Mouse (Mus musculus): ENCODE results near the gene Frat2. TPM values are rescaled to one million over a fixed set of nuclear protein-coding genes. Genes with fewer than 3 reads are reported as not detected.

Frat2 gene
- polyA plus RNA-seq, 1 experiment, result 0.79 TPM

- Histone ChIP-seq H3K4me3 (no peak overlapping the region), H3K79me2 (ENCODE audit: control insufficient read depth, insufficient read depth) (no peaks in the 10 kb centered on the region), H3ac (ENCODE audit: control insufficient read depth, insufficient read length) (no peak overlapping the region), H3K36me3 (ENCODE audit: control insufficient read depth, insufficient read depth) (no peaks in the 10 kb centered on the region), H3K27me3 (ENCODE audit: control insufficient read depth, insufficient read depth, insufficient read length) (peaks cover 57% of the 10 kb centered on the region), H3K4me2 (ENCODE audit: low read depth) (no peak overlapping the region)
- TF ChIP-seq REST (IDR thresholded peaks at IDR 0.05; ENCODE audit: insufficient read depth, insufficient read length) (no peak), SRF (IDR thresholded peaks at IDR 0.05; ENCODE audit: control insufficient read depth, insufficient read length, low read depth) (no peak), TCF12 (IDR thresholded peaks at IDR 0.05; ENCODE audit: insufficient read depth, poor library complexity, severe bottlenecking) (no peak), MYOG (IDR thresholded peaks at IDR 0.05; ENCODE audit: control insufficient read depth in 1 of 3, insufficient read depth in 1 of 3, insufficient read length in 2 of 3, low read depth in 2 of 3) (no peak), POLR2AphosphoS2 (IDR thresholded peaks at IDR 0.05; ENCODE audit: insufficient read length, low read depth) (no peak), TCF3 (IDR thresholded peaks at IDR 0.05; ENCODE audit: insufficient read length, low read depth) (no peak), USF1 (IDR thresholded peaks at IDR 0.05; ENCODE audit: low read depth) (no peak), POLR2A (IDR thresholded peaks at IDR 0.05; ENCODE audit: insufficient read length, low read depth) (no peak), MYOD1 (IDR thresholded peaks at IDR 0.05; ENCODE audit: control insufficient read depth in 1 of 3, insufficient read length in 2 of 3, low read depth in 2 of 3) (no peak), E2F4 (IDR thresholded peaks at IDR 0.05; ENCODE audit: insufficient read depth) (no peak), CEBPB (IDR thresholded peaks at IDR 0.05; ENCODE audit: insufficient read depth, poor library complexity, severe bottlenecking) (no peak), MAX (IDR thresholded peaks at IDR 0.05; ENCODE audit: low read depth) (no peak)
Observed at GRCm38 (mm10) chr19:41832501-41833201, 15.3 kb downstream of the Frat2 start.

- H3K79me2 ChIP-seq (ENCODE audit: control insufficient read depth, insufficient read depth), result no peaks in the 10 kb centered on the region
- no peak for TF ChIP-seq SRF (IDR thresholded peaks at IDR 0.05; ENCODE audit: control insufficient read depth, insufficient read length, low read depth)
- no peak for TF ChIP-seq REST (IDR thresholded peaks at IDR 0.05; ENCODE audit: insufficient read depth, insufficient read length)
- no peak for TF ChIP-seq USF1 (IDR thresholded peaks at IDR 0.05; ENCODE audit: low read depth)
- TF ChIP-seq TCF3 (IDR thresholded peaks at IDR 0.05; ENCODE audit: insufficient read length, low read depth), result no peak
- no peak for TF ChIP-seq POLR2AphosphoS2 (IDR thresholded peaks at IDR 0.05; ENCODE audit: insufficient read length, low read depth)
- TF ChIP-seq TCF12 (IDR thresholded peaks at IDR 0.05; ENCODE audit: insufficient read depth, poor library complexity, severe bottlenecking), result no peak
- no peak for TF ChIP-seq MYOG (IDR thresholded peaks at IDR 0.05; ENCODE audit: control insufficient read depth in 1 of 3, insufficient read depth in 1 of 3, insufficient read length in 2 of 3, low read depth in 2 of 3)
- TF ChIP-seq CEBPB (IDR thresholded peaks at IDR 0.05; ENCODE audit: insufficient read depth, poor library complexity, severe bottlenecking), result no peak
- no peak for TF ChIP-seq MAX (IDR thresholded peaks at IDR 0.05; ENCODE audit: low read depth)
- no peak for TF ChIP-seq MYOD1 (IDR thresholded peaks at IDR 0.05; ENCODE audit: control insufficient read depth in 1 of 3, insufficient read length in 2 of 3, low read depth in 2 of 3)
- TF ChIP-seq E2F4 (IDR thresholded peaks at IDR 0.05; ENCODE audit: insufficient read depth), result no peak
- no peak for TF ChIP-seq POLR2A (IDR thresholded peaks at IDR 0.05; ENCODE audit: insufficient read length, low read depth)
- peaks cover 57% of the 10 kb centered on the region for H3K27me3 ChIP-seq (ENCODE audit: control insufficient read depth, insufficient read depth, insufficient read length)
- no peak overlapping the region for H3K4me3 ChIP-seq
- no peaks in the 10 kb centered on the region for H3K36me3 ChIP-seq (ENCODE audit: control insufficient read depth, insufficient read depth)
- H3K4me2 ChIP-seq (ENCODE audit: low read depth), result no peak overlapping the region
- H3ac ChIP-seq (ENCODE audit: control insufficient read depth, insufficient read length), result no peak overlapping the region
Observed at GRCm38 (mm10) chr19:41831718-41832391, 16.1 kb downstream of the Frat2 start.

GRCm38 (mm10) chr19:41831101-41831570, 16.8 kb downstream of the Frat2 start:
- no peak for TF ChIP-seq TCF12 (IDR thresholded peaks at IDR 0.05; ENCODE audit: insufficient read depth, poor library complexity, severe bottlenecking)
- no peak for TF ChIP-seq MAX (IDR thresholded peaks at IDR 0.05; ENCODE audit: low read depth)
- no peak for TF ChIP-seq TCF3 (IDR thresholded peaks at IDR 0.05; ENCODE audit: insufficient read length, low read depth)
- TF ChIP-seq REST (IDR thresholded peaks at IDR 0.05; ENCODE audit: insufficient read depth, insufficient read length), result no peak
- no peak for TF ChIP-seq MYOG (IDR thresholded peaks at IDR 0.05; ENCODE audit: control insufficient read depth in 1 of 3, insufficient read depth in 1 of 3, insufficient read length in 2 of 3, low read depth in 2 of 3)
- H3ac ChIP-seq (ENCODE audit: control insufficient read depth, insufficient read length), result no peak overlapping the region

GRCm38 (mm10) chr19:41830106-41831031, 17.6 kb downstream of the Frat2 start:
- H3K4me3 ChIP-seq, result peak overlapping the region; percentile 26
- TF ChIP-seq TCF12 (IDR thresholded peaks at IDR 0.05; ENCODE audit: insufficient read depth, poor library complexity, severe bottlenecking) (no peak), TCF3 (IDR thresholded peaks at IDR 0.05; ENCODE audit: insufficient read length, low read depth) (no peak), MYOG (IDR thresholded peaks at IDR 0.05; ENCODE audit: control insufficient read depth in 1 of 3, insufficient read depth in 1 of 3, insufficient read length in 2 of 3, low read depth in 2 of 3) (peak in 1 of 3 experiments; percentile 3), SRF (IDR thresholded peaks at IDR 0.05; ENCODE audit: control insufficient read depth, insufficient read length, low read depth) (no peak)

More at GRCm38 (mm10) chr19:41831101-41831570, 16.8 kb downstream of the Frat2 start:
- Histone ChIP-seq H3K79me2 (ENCODE audit: control insufficient read depth, insufficient read depth) (no peaks in the 10 kb centered on the region), H3K4me3 (peak overlapping the region; percentile 26), H3K4me2 (ENCODE audit: low read depth) (peak overlapping the region; percentile 79), H3K36me3 (ENCODE audit: control insufficient read depth, insufficient read depth) (no peaks in the 10 kb centered on the region), H3K27me3 (ENCODE audit: control insufficient read depth, insufficient read depth, insufficient read length) (peaks cover 55% of the 10 kb centered on the region)

More at GRCm38 (mm10) chr19:41830106-41831031, 17.6 kb downstream of the Frat2 start:
- Histone ChIP-seq H3K27me3 (ENCODE audit: control insufficient read depth, insufficient read depth, insufficient read length) (peaks cover 48% of the 10 kb centered on the region), H3K4me2 (ENCODE audit: low read depth) (peak overlapping the region; percentile 79), H3ac (ENCODE audit: control insufficient read depth, insufficient read length) (peak overlapping the region; percentile 29), H3K79me2 (ENCODE audit: control insufficient read depth, insufficient read depth) (no peaks in the 10 kb centered on the region), H3K36me3 (ENCODE audit: control insufficient read depth, insufficient read depth) (no peaks in the 10 kb centered on the region)

Data from myocyte (in vitro differentiated cells).